Mouse (Mus musculus) heart, embryonic 10.5 days (tissue): ENCODE results near the gene Atp1b1. TPM values are rescaled to one million over a fixed set of nuclear protein-coding genes. Genes with fewer than 3 reads are reported as not detected.

ENCODE experiments used
- DNase-seq: peaks from one replicate; pipeline ENCODE4 v3.0.0-alpha.2; 2017; ENCODE audit warnings: low spot score
- H3K27ac ChIP-seq: fragments of 300-500 bp; sonication (generic); 2 replicates; pipeline ENCODE4 v1.5.1; 2016; ENCODE audit warnings: mild to moderate bottlenecking
- H3K27me3 ChIP-seq: fragments of 300-500 bp; sonication (generic); 2 replicates; pipeline ENCODE4 v1.6.1; 2016; ENCODE audit warnings: mild to moderate bottlenecking; ENCODE audit not compliant: poor library complexity, insufficient read depth, severe bottlenecking
- H3K36me3 ChIP-seq: fragments of 300-500 bp; sonication (generic); 2 replicates; pipeline ENCODE4 v1.6.1; 2016; ENCODE audit warnings: mild to moderate bottlenecking, moderate library complexity
- H3K4me1 ChIP-seq: fragments of 300-500 bp; sonication (generic); 2 replicates; pipeline ENCODE4 v1.6.1; 2016; ENCODE audit warnings: mild to moderate bottlenecking
- H3K4me3 ChIP-seq: fragments of 300-500 bp; sonication (generic); 2 replicates; pipeline ENCODE4 v1.5.1; 2016; ENCODE audit warnings: mild to moderate bottlenecking, moderate library complexity
- H3K9me3 ChIP-seq: fragments of 300-500 bp; sonication (generic); 2 replicates; pipeline ENCODE4 v1.6.1; 2016; ENCODE audit warnings: mild to moderate bottlenecking, moderate library complexity
- WGBS: fragments of 180-500 bp; shearing (Covaris S2); methylation state at CpG from one replicate; pipeline ENCODE4 v1.1.7; 2016; 5-methylcytosine and 5-hydroxymethylcytosine counted together
- polyA plus RNA-seq: library from polyadenylated mRNA; unstranded; fragments of >200 nt; fragmentation: Nextera tagmentation; extraction: Ambion mirVana; gene quantifications from 2 replicates; pipeline ENCODE4 v1.2.1, GENCODE M21; 2016

The Atp1b1 gene
- polyA plus RNA-seq, 1 experiment from 2014 or later, result 181 TPM

DNA sequence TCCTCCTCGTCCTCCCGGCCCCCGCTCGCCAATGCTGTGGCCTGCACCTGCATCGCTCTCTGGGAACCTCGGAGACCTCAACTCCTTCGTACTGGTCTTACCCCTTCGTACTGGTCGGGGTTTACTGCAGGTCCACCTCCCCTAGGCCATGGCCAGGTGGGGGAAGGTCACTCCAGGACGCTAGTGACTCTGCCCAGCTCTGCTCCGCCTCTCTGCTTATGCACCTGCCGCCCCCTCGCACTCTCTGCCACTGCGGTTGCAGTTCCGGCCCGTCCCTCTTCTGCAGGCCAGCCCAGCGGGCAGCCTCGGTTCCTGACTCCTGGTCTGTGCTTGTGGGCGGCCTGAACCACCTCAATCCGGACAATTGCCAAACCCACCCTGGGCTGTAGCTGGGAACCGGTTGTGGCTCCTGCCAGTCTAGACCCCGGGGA lies 481 bp upstream of the Atp1b1 start:
- H3K9me3 ChIP-seq, result no peaks in the 10 kb centered on the region
- H3K4me3 ChIP-seq, result peak overlapping the region; percentile 83
- WGBS, result 3% methylated on average over 22 of the region's 22 CpGs
- peaks cover 40% of the 10 kb centered on the region for H3K27me3 ChIP-seq
- H3K36me3 ChIP-seq, result peaks cover 3% of the 10 kb centered on the region; the same call in 1 of the 2 replicates
- peaks cover 49% of the 10 kb centered on the region for H3K4me1 ChIP-seq
- peak overlapping the region; percentile 94 for H3K27ac ChIP-seq
- peak; percentile 87 for DNase-seq

DNA sequence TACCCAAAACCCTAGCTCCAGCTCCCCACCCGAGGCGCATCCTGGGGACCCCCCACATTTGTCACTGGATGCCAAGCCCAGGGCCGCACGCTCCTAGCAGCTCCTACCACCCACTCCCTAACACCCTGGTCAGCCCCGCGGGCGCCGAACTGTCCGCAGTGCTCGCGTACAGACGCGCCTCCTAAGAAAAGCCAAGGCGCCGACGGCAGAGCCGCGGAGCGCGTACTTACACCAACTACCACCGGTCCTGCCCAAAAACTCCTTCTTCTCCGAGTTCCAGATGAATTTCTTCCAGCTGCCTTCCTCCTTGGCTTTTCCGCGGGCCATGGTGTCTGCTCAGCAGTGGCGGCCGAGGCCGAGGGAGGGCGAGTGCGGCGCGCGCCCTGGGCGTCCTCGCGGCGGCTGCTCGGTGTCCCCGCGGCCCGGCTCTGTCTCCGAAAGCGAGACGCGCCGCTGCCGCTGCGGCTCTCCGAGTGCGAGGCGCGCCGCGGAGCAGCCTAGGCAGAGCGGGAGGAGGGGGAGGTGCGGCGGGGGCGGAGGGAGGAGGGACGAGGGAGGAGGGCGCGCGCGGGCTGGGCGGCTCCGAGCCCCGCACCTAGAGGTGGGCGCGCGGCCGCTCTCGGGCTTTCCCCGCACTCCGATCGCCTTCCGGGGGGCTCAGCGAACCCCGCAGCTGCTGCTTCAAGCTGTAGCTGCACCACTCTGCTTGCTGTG lies 467 bp downstream of the Atp1b1 start:
- Histone ChIP-seq H3K27ac (peak overlapping the region; percentile 94), H3K9me3 (no peaks in the 10 kb centered on the region), H3K4me3 (peak overlapping the region; percentile 83), H3K36me3 (peaks cover 13% of the 10 kb centered on the region), H3K27me3 (peaks cover 40% of the 10 kb centered on the region), H3K4me1 (peaks cover 58% of the 10 kb centered on the region)
- under 1% methylated on average over 68 of the region's 76 CpGs for WGBS
- DNase-seq, result no peak

DNA sequence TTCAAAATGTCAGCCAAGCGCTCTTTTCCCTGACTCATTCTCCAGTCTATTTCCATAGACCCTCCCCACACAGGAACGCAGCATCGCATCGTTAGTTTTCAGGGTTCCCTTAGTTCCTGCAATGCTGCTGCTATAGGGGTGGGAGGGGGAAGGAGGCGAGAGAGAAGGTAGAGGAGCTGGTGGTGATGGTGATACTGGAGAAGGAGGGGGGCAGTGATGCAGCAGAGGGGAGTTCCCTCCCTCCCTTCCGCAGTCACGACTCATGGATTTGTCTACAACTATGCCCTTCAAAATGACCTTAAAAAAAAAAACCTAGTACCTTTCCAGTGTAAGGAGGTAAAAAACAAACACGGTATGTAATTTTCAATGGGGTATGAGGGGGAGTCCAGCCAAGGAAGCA lies 1.4 kb downstream of the Atp1b1 start:
- no peaks in the 10 kb centered on the region for H3K9me3 ChIP-seq
- 7% methylated on average over 8 of the region's 8 CpGs for WGBS
- no peak for DNase-seq
- peak overlapping the region; percentile 83 for H3K4me3 ChIP-seq
- peaks cover 40% of the 10 kb centered on the region for H3K27me3 ChIP-seq
- H3K36me3 ChIP-seq, result peaks cover 21% of the 10 kb centered on the region
- peak overlapping the region; percentile 94 for H3K27ac ChIP-seq
- H3K4me1 ChIP-seq, result peaks cover 59% of the 10 kb centered on the region

DNA sequence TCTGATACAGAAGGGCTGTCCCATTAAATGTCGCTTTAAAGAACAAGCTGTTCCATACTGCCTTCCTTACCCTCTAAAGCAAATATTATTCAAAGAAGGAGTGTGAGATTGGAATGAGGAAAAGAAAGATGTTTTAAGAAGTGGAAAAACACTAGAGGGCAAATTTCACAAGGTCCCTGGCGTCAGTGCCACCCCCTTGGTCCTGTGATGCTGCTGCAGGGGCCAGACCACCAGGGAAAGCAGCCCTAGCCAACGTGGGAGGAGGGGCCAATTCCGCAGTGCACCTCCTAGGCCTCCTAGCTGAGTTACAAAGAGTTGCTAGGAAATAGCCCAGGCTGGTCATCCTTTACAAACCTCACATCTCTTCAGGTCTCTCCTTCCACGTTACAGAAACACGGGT lies 2.1 kb downstream of the Atp1b1 start:
- no peaks in the 10 kb centered on the region for H3K9me3 ChIP-seq
- H3K27me3 ChIP-seq, result peaks cover 40% of the 10 kb centered on the region
- peak overlapping the region; percentile 94 for H3K27ac ChIP-seq
- H3K4me3 ChIP-seq, result peak overlapping the region; percentile 83
- DNase-seq, result no peak
- 21% methylated on average over 6 of the region's 6 CpGs for WGBS
- H3K4me1 ChIP-seq, result peaks cover 59% of the 10 kb centered on the region
- H3K36me3 ChIP-seq, result peaks cover 28% of the 10 kb centered on the region

DNA sequence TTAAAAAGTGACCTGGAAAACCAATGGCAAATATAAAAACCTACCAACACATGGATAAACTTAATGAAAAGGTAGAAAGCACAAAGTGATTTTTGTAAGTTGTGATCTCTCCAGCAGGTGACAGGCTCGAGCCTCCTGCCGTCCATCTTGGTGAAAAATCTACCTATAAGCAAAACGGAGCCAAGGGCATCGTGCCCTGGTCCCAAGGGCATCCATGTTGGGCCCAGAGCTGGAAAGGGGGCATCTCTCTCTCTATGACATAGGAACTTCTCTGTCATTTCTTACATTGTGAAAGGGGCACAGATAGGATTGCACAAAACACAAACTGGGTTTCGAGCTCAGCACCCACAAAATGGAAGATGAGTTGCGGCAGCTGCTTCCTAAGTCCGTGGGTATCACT lies 2.5 kb downstream of the Atp1b1 start:
- no peaks in the 10 kb centered on the region for H3K9me3 ChIP-seq
- peaks cover 32% of the 10 kb centered on the region for H3K36me3 ChIP-seq
- peaks cover 59% of the 10 kb centered on the region for H3K4me1 ChIP-seq
- H3K4me3 ChIP-seq, result peak overlapping the region; percentile 83
- no peak for DNase-seq
- peaks cover 40% of the 10 kb centered on the region for H3K27me3 ChIP-seq
- H3K27ac ChIP-seq, result peak overlapping the region; percentile 94
- 53% methylated on average over 7 of the region's 7 CpGs for WGBS

DNA sequence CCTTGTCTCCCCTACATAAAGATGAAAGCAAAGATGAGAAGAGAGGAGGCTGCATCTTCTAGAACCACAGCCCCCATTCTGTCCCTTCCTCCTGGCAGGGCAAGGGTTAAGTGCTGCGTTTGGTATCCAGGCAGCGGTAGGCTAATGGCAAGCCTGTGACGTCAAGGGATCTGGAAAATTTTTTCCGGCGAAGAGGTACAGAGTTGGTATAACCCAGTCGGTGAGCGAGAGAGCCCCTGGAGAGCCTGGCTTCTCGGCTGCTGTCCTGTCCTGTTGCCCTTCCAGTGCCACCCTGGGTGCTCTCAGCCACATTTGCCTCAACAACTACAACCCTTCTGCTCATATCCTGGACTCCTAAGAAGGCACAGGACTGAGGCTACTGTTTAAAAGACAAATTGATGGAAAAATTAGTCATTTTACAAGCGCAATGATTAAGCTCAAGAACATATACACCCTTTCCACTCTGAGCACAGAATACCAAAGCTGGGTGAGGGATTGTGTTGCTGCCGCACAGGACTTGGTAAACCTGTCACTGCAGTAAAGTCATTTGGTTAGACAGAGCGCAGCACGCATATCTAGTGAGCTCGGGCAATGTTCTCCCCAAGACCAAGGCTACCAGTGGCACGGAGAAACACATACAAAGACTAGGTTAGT lies 3.3 kb downstream of the Atp1b1 start:
- 30% methylated on average over 14 of the region's 14 CpGs for WGBS
- Histone ChIP-seq H3K4me3 (peak overlapping the region; percentile 56), H3K27ac (peak overlapping the region; percentile 79)

DNA sequence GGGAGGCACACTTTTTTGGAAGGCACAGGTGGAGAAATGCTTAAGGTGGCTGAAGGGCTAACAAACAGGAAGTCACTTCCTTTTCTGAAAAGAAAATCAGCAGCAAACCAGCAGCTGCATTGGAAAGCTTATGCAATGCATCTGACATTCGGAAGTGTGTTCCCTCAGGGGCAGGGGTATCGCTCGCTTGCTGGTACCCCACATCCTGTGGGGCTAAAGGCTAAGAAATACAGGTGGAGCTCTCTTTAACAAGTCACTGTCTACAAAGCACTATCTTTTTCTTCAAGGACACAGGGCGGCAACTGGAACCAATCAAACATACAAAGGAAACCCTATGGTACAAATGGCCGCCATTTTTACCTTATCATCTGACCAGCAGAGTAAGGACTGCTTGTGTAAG lies 4.4 kb downstream of the Atp1b1 start:
- H3K4me1 ChIP-seq, result peaks cover 65% of the 10 kb centered on the region

More for the DNA sequence above, 3.3 kb downstream of the Atp1b1 start:
- Histone ChIP-seq H3K4me1 (peaks cover 62% of the 10 kb centered on the region), H3K36me3 (peaks cover 38% of the 10 kb centered on the region), H3K27me3 (peaks cover 40% of the 10 kb centered on the region), H3K9me3 (no peaks in the 10 kb centered on the region)
- no peak for DNase-seq

DNA sequence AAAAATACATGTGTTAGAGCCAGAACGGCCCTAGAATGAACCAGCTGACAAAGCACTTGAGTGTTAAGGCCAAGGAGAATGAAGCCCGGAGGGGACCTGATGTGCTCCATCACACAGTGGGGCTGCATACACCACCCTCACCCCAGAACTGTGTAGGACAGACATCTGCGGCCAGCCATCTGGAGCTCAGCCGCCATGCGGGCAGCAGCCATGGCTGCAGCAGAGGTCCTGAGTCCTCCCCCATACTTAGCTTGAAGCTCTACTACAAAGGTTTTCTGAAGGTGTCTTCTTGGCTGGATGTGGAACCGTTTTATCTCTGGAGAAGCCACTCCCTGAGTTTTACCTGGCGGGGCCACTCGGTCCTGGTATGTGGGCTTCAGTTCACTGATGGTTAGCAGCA lies 5.0 kb downstream of the Atp1b1 start:
- Histone ChIP-seq H3K27ac (peak overlapping the region; percentile 8; the same call in 1 of the 2 replicates), H3K9me3 (no peaks in the 10 kb centered on the region), H3K4me1 (peaks cover 59% of the 10 kb centered on the region), H3K36me3 (peaks cover 51% of the 10 kb centered on the region), H3K4me3 (no peak overlapping the region), H3K27me3 (peaks cover 24% of the 10 kb centered on the region; the same call in 1 of the 2 replicates)
- DNase-seq, result no peak
- WGBS, result 87% methylated on average over 8 of the region's 8 CpGs

More for the DNA sequence above, 4.4 kb downstream of the Atp1b1 start:
- peak overlapping the region; percentile 56; the same call in 1 of the 2 replicates for H3K4me3 ChIP-seq
- peak overlapping the region; percentile 79 for H3K27ac ChIP-seq
- 84% methylated on average over 5 of the region's 5 CpGs for WGBS
- no peaks in the 10 kb centered on the region for H3K9me3 ChIP-seq
- H3K36me3 ChIP-seq, result peaks cover 47% of the 10 kb centered on the region
- peaks cover 29% of the 10 kb centered on the region for H3K27me3 ChIP-seq
- no peak for DNase-seq

DNA sequence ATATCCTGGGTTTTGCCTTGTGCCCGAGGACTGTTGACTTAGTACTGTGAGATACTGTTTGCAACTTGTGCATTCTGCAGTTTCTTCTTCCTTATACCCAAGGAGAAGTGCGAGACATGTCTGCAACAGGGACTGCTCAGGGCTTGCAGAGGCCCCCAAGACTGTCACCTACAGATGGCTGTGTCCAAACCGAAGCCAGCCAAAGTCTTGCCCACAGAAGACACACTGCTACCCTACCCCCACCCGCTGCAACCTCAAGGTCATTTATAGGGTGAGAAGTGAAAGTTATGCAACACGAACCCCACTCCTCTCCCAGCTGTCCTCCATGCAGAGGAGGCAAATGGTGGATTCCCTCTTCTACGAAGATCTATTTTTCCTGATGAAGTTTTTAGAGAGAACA lies 5.6 kb downstream of the Atp1b1 start:
- Histone ChIP-seq H3K36me3 (peaks cover 56% of the 10 kb centered on the region), H3K27me3 (peaks cover 20% of the 10 kb centered on the region; the same call in 1 of the 2 replicates), H3K9me3 (no peaks in the 10 kb centered on the region), H3K4me1 (peaks cover 58% of the 10 kb centered on the region), H3K4me3 (no peak overlapping the region), H3K27ac (peak overlapping the region; percentile 8; the same call in 1 of the 2 replicates)
- no peak for DNase-seq
- 78% methylated on average over 6 of the region's 6 CpGs for WGBS

DNA sequence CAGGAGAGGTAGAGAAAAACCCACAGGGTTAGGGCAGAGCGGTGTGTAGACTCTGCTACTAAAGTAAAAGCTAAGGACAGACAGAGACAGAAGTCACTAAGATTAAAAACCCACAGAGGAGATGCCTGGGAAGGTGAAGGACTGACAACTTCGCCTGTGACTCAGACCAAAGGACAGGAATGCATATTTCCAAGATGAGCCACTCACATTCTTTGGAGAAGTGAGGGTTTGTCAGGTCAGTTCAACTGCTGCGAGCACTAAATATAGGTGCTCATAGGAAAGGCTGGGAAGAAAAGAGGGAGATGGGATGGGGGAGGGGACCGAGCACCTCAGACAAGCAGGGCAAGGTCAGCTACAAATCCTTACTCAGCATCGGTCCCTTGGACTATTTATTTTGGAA lies 6.8 kb downstream of the Atp1b1 start:
- Histone ChIP-seq H3K27me3 (0 out of 2 replicates have a peak, but pooled peaks cover 8% of the 10 kb centered on the region), H3K36me3 (peaks cover 68% of the 10 kb centered on the region), H3K27ac (no peak overlapping the region), H3K4me3 (no peak overlapping the region), H3K9me3 (no peaks in the 10 kb centered on the region), H3K4me1 (peaks cover 56% of the 10 kb centered on the region)
- no peak for DNase-seq
- WGBS, result 59% methylated on average over 5 of the region's 5 CpGs

DNA sequence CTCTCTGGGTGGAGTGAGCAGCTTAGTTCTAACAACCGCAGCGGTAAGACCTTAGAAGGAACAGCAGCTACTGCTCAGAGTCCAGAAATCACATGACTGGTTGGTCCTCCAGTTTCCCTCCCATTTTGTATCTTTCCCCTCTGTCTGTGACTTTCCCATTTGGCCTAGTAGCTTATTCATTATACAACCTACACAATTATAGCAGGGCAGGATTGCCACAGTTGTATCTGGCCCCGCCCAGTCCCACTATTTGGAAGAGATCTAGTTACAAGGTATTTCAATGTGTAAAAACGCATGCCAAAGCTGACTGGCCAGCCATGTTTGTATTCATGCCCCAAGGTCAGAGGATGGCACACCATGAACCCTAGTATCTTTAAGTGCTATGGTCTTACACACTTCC lies 7.5 kb downstream of the Atp1b1 start:
- peaks cover 56% of the 10 kb centered on the region for H3K4me1 ChIP-seq
- no peaks in the 10 kb centered on the region for H3K9me3 ChIP-seq
- 0 out of 2 replicates have a peak, but pooled peaks cover under 1% of the 10 kb centered on the region for H3K27me3 ChIP-seq
- no peak overlapping the region for H3K27ac ChIP-seq
- no peak for DNase-seq
- H3K36me3 ChIP-seq, result peaks cover 75% of the 10 kb centered on the region
- H3K4me3 ChIP-seq, result no peak overlapping the region
- WGBS, result 78% methylated on average over 4 of the region's 4 CpGs

DNA sequence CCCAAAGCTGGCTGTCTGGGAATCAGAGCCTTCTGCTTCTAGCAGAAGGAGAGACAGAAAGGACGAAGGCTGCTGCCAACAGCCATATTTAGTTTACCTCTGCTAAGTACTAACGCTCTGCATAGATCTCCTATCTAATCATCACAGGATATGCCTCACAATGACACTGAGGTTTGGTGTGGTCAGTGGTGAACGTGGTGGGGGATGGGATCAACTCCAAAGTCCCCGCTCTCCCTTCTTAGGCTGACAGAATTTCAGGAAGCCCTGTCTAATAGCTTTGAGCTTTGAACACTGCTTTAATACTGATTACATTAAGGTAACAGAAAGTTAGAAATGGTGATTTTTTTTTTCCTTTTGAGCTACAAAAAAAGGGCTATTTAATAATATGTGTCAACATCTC lies 7.9 kb downstream of the Atp1b1 start:
- Histone ChIP-seq H3K4me3 (no peak overlapping the region), H3K4me1 (peaks cover 56% of the 10 kb centered on the region), H3K36me3 (peaks cover 79% of the 10 kb centered on the region), H3K9me3 (no peaks in the 10 kb centered on the region), H3K27ac (no peak overlapping the region), H3K27me3 (no peaks in the 10 kb centered on the region)
- WGBS, result 55% methylated on average over 4 of the region's 4 CpGs
- no peak for DNase-seq

DNA sequence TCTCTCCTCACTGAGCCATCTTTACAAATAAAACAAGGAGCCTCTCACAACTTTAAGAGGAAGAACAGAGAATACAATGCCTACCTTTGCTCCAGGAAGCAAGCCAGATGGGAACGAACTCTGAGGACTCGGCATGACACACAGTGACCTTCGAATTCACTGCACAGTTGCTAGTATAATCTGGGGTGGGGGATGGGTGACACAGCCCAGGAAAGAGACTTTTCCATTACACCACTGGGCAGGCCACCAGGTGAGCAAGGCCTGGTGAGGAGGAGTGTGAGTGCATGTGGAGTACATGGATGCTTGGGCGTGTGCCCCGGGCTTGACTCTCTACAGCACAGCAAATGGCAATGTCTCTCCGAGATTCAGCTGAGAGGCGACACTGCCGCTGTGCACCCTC lies 8.5 kb downstream of the Atp1b1 start:
- peaks cover 52% of the 10 kb centered on the region for H3K4me1 ChIP-seq
- peaks cover 84% of the 10 kb centered on the region for H3K36me3 ChIP-seq
- DNase-seq, result no peak
- no peaks in the 10 kb centered on the region for H3K9me3 ChIP-seq
- no peaks in the 10 kb centered on the region for H3K27me3 ChIP-seq
- WGBS, result 81% methylated on average over 8 of the region's 8 CpGs
- no peak overlapping the region for H3K27ac ChIP-seq
- H3K4me3 ChIP-seq, result no peak overlapping the region
